29 mouse cellular contexts compared by ENCODE assay signal in the genomic region with DNA sequence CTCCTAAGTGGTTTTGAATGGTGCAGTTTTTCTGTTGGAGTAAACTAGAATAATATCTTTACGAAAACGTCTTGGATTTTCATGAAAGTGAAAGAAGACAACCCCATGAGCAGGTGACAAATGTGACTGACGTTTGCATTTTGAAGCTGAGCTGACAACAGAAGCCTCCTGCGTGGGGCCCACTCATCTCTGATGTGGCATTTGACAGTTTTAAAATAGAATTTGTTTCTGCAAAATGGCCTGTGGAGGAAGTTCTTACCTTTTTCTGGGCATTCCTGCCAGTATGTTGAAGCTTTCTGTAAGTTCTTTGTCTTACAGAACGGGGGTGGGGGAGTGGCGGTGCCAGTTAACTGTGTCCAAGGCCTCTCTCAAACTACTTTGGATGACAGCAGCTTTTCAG. TPM values are rescaled to one million over a fixed set of nuclear protein-coding genes. Genes with fewer than 3 reads are reported as not detected.
A peak's percentile ranks its signal among the peaks of the same experiment; 100 is the strongest.
DNase-seq lines count a peak whose midpoint lies in the region; ATAC-seq and TF ChIP-seq lines count a peak whose summit lies in the region.
"Had no signal": no experiment of that assay in that cellular context is flagged by ENCODE, and none has a peak within 500 bp of the region (broad histone marks: within the 10 kb centered on the region; RNA-seq: fewer than 3 reads in every experiment).

No protein-coding gene starts in this region.

- peak; percentile 79 for ATAC-seq in CD4-positive, CD25-positive, alpha-beta regulatory T cell, adult 4 months
- ATAC-seq: intestine, embryonic 15.5 days; liver, postnatal 0 days; lung, postnatal 0 days had no signal

- no peak for TF ChIP-seq POLR2A in brain, embryonic 14.5 days (IDR thresholded peaks at IDR 0.05; ENCODE audit: borderline replicate concordance, extremely low read depth, insufficient read depth, insufficient read length, poor library complexity, severe bottlenecking)
- no peak for TF ChIP-seq POLR2A in thymus, adult 2 months (IDR thresholded peaks at IDR 0.05; ENCODE audit: control insufficient read depth, extremely low read depth, insufficient read depth, low read length, poor library complexity)

- H3K4me1 ChIP-seq in thymus, adult 2 months (replicated peaks; ENCODE audit: control insufficient read depth, insufficient read depth, low read length): peaks cover 23% of the 10 kb centered on the region
- H3K4me1 ChIP-seq: embryonic facial prominence, embryonic 10.5 days; hindbrain, embryonic 13.5 days; intestine, embryonic 15.5 days; limb, embryonic 12.5 days; neural tube, embryonic 12.5 days had no signal

- H3K27ac ChIP-seq in thymus, adult 2 months (ENCODE audit: control insufficient read depth, insufficient read depth, low read length): peak overlapping the region; percentile 50; the same call in 1 of the 2 replicates
- H3K27ac ChIP-seq: embryonic facial prominence, embryonic 10.5 days; heart, embryonic 15.5 days; hindbrain, embryonic 13.5 days; intestine, embryonic 15.5 days; limb, embryonic 12.5 days; neural tube, embryonic 12.5 days had no signal

- H3K27me3 ChIP-seq in thymus, adult 2 months (ENCODE audit: control insufficient read depth, insufficient read depth, low read length): no peaks in the 10 kb centered on the region
- H3K27me3 ChIP-seq: heart, embryonic 15.5 days; hindbrain, embryonic 13.5 days; intestine, embryonic 15.5 days; limb, embryonic 12.5 days; neural tube, embryonic 12.5 days had no signal

- no peak overlapping the region for H3K4me3 ChIP-seq in thymus, adult 2 months (ENCODE audit: control insufficient read depth, insufficient read depth, low read length)
- H3K4me3 ChIP-seq: embryonic facial prominence, embryonic 10.5 days; heart, embryonic 15.5 days; hindbrain, embryonic 13.5 days; intestine, embryonic 15.5 days; limb, embryonic 12.5 days; neural tube, embryonic 12.5 days had no signal

- H3K36me3 ChIP-seq in thymus, adult 2 months (ENCODE audit: control insufficient read depth, insufficient read depth, low read length): no peaks in the 10 kb centered on the region
- H3K36me3 ChIP-seq: embryonic facial prominence, embryonic 10.5 days; heart, embryonic 15.5 days; hindbrain, embryonic 13.5 days; intestine, embryonic 15.5 days; limb, embryonic 12.5 days; neural tube, embryonic 12.5 days had no signal

- peak; percentile 31 for DNase-seq in brain, embryonic 14.5 days (ENCODE audit: low read depth)
- peak; percentile 73 for DNase-seq in thymus, adult 2 months
- peak; percentile 73 for DNase-seq in thymus, postnatal 4 days
- no peak for DNase-seq in lung, postnatal 10 days
- DNase-seq in left cerebral cortex, adult 11 months (ENCODE audit: low spot score): no peak
- DNase-seq in layer of hippocampus, adult 8-10 months (ENCODE audit: low spot score in 2 of 2): no peak
- DNase-seq: adrenal gland, adult 8-10 months; cerebellum, adult 9-10 months; gastrocnemius, postnatal 36 days; heart, postnatal 36 days; kidney, adult 8-10 months; kidney, postnatal 10 days; liver, postnatal 0 days; spleen, adult 18-20 months had no signal

- no peak for TF ChIP-seq CTCF in brain, embryonic 14.5 days (IDR thresholded peaks at IDR 0.05; ENCODE audit: borderline replicate concordance, extremely low read depth, insufficient read depth, insufficient read length)
- no peak for TF ChIP-seq CTCF in thymus, adult 2 months (IDR thresholded peaks at IDR 0.05; ENCODE audit: borderline replicate concordance, control insufficient read depth, extremely low read depth, insufficient read depth, low read length, poor library complexity)

- 5% methylated on average over 6 of the region's 6 CpGs for WGBS in thymus, adult 2 months

RNA-seq across cellular contexts. Expression of a gene that starts 5.8 kb away (rescaled TPM):
- not detected for polyA plus RNA-seq in CD4-positive, CD25-positive, alpha-beta regulatory T cell, adult 4 months (2017; shearing (Covaris generic))
- polyA plus RNA-seq in brain, embryonic 14.5 days (2012; rRNA removed): 0.10 and 0.40 TPM in 2 replicates
- polyA plus RNA-seq in thymus, adult 2 months (2012; rRNA removed): 1.0 and 1.3 TPM in 2 replicates
- total RNA-seq in layer of hippocampus, adult 8-10 months (2022): not detected
- total RNA-seq: adrenal gland, adult 8-10 months; gastrocnemius, postnatal 36 days; heart, postnatal 36 days; layer of hippocampus, postnatal 25 days; left cerebral cortex, postnatal 14 days; megakaryocyte progenitor cell, adult 5-6 weeks; monocyte, adult 5-6 weeks had no signal
- polyA plus RNA-seq: C2C12; embryonic facial prominence, embryonic 10.5 days; hindbrain, embryonic 13.5 days; liver, embryonic 11.5 days; liver, postnatal 0 days; midbrain, embryonic 11.5 days; neural tube, embryonic 12.5 days had no signal

Comparison
In these comparisons a context has a peak if more than half of its experiments do, and no peak if none do; other contexts are left out.
1. DNase-seq: peak in brain, embryonic 14.5 days (single experiment), thymus, adult 2 months (single experiment) and thymus, postnatal 4 days (single experiment); none in lung, postnatal 10 days (single experiment), left cerebral cortex, adult 11 months (single experiment) and layer of hippocampus, adult 8-10 months (0 of 2).